Mouse (Mus musculus) Patski (cell line): ENCODE data around the gene Eif6. TPM values are rescaled to one million over a fixed set of nuclear protein-coding genes. Genes with fewer than 3 reads are reported as not detected.

Source experiments
- ATAC-seq: fragments of 100-300 bp; one replicate; pipeline ENCODE4 v1.8.0; 2021
- CTCF ChIA-PET: fragments of 350-600 bp; sonication (Branson Sonifier 250); formaldehyde crosslinking; loops from one replicate; lab custom pipeline; 2022; ENCODE audit warnings: inconsistent platforms; lab: Charles Lee
- POLR2A ChIA-PET: fragments of 350-600 bp; sonication (Branson Sonifier 250); formaldehyde crosslinking; loops from one replicate; lab custom pipeline; 2022; ENCODE audit warnings: antibody characterized with exemption, inconsistent platforms; lab: Charles Lee
- DNase-seq: peaks from one replicate; pipeline ENCODE4 v3.0.0-alpha.2; 2011; ENCODE audit warnings: low read depth, low spot score
- H3K27me3 ChIP-seq: fragments of 371-371 bp; one replicate; pipeline ENCODE4 v1.5.1; 2021
- CTCF ChIP-seq: fragments of 100-300 bp; IDR thresholded peaks from one replicate; pipeline ENCODE4 v1.5.1; 2021
- in situ Hi-C: fragments of 300-500 bp; cut with MboI; formaldehyde crosslinking; loops from 3 replicates; pipeline ENCODE4 v1.11.1; 2018; ENCODE audit warnings: low pct_unique_long_range_greater_than_20kb, mixed read lengths
- polyA plus RNA-seq: library from polyadenylated mRNA; unstranded; gene quantifications from one replicate; pipeline ENCODE4 v1.2.3, GENCODE M21; 2021

Gene Eif6
- polyA plus RNA-seq, 1 experiment from 2014 or later: 170 TPM

GRCm38 (mm10) chr2:155798613-155799012 is 28.1 kb downstream of the Eif6 start:
- DNase-seq (no peak), ATAC-seq (no peak)
- ChIA-PET CTCF (interaction anchor here (1.0 kb wide), 1 partner anchor 15 kb away, joined by 3 read pairs; no protein-coding TSS in a partner anchor), POLR2A (no interaction called here)
- in situ Hi-C loops: no loop called here
- no peaks in the 10 kb centered on the region for H3K27me3 ChIP-seq
- TF ChIP-seq CTCF: no peak

- ATAC-seq: no peak
- ChIA-PET CTCF (no interaction called here), POLR2A (no interaction called here)
- H3K27me3 ChIP-seq: peaks cover 12% of the 10 kb centered on the region
- no peak for TF ChIP-seq CTCF
- in situ Hi-C loops: no loop called here
- DNase-seq: no peak
These were observed 31.9 kb downstream of the Eif6 start for GRCm38 (mm10) chr2:155794674-155795445.

GRCm38 (mm10) chr2:155792899-155793298 is 33.8 kb downstream of the Eif6 start:
- no peak for TF ChIP-seq CTCF
- CTCF ChIA-PET: no interaction called here
- in situ Hi-C loops: no loop called here
- H3K27me3 ChIP-seq: peaks cover 19% of the 10 kb centered on the region
- ATAC-seq: no peak
- no peak for DNase-seq
- POLR2A ChIA-PET: no interaction called here

- no peak for DNase-seq
- in situ Hi-C loops: no loop called here
- H3K27me3 ChIP-seq: peaks cover 19% of the 10 kb centered on the region
- ChIA-PET POLR2A (no interaction called here), CTCF (no interaction called here)
- no peak for TF ChIP-seq CTCF
- ATAC-seq: no peak
These were observed 38.5 kb downstream of the Eif6 start for GRCm38 (mm10) chr2:155787949-155788931.

- DNase-seq (no peak), ATAC-seq (no peak)
- POLR2A ChIA-PET: no interaction called here
- CTCF ChIA-PET: no interaction called here
- in situ Hi-C loops: no loop called here
- TF ChIP-seq CTCF: no peak
- peaks cover 19% of the 10 kb centered on the region for H3K27me3 ChIP-seq
These were observed 39.8 kb downstream of the Eif6 start for GRCm38 (mm10) chr2:155786905-155787304.

GRCm38 (mm10) chr2:155784534-155784933 is 42.2 kb downstream of the Eif6 start:
- in situ Hi-C loops: no loop called here

GRCm38 (mm10) chr2:155779506-155779905 is 47.2 kb downstream of the Eif6 start:
- ChIA-PET POLR2A (no interaction called here), CTCF (no interaction called here)
- ATAC-seq: no peak

More at GRCm38 (mm10) chr2:155784534-155784933, 42.2 kb downstream of the Eif6 start:
- DNase-seq: no peak
- TF ChIP-seq CTCF: no peak
- POLR2A ChIA-PET: no interaction called here
- no peak for ATAC-seq
- peaks cover 8% of the 10 kb centered on the region for H3K27me3 ChIP-seq
- CTCF ChIA-PET: interaction anchor here (1.3 kb wide), 1 partner anchor 13 kb away, joined by 3 read pairs; no protein-coding TSS in a partner anchor

GRCm38 (mm10) chr2:155779066-155779465 is 47.7 kb downstream of the Eif6 start:
- DNase-seq (no peak), ATAC-seq (no peak)
- POLR2A ChIA-PET: no interaction called here
- peaks cover 37% of the 10 kb centered on the region for H3K27me3 ChIP-seq
- in situ Hi-C loops: no loop called here
- CTCF ChIA-PET: no interaction called here
- no peak for TF ChIP-seq CTCF

More at GRCm38 (mm10) chr2:155779506-155779905, 47.2 kb downstream of the Eif6 start:
- peaks cover 34% of the 10 kb centered on the region for H3K27me3 ChIP-seq
- DNase-seq: no peak
- TF ChIP-seq CTCF: no peak
- in situ Hi-C loops: no loop called here

GRCm38 (mm10) chr2:155778004-155778403 is 48.7 kb downstream of the Eif6 start:
- CTCF ChIA-PET: no interaction called here
- DNase-seq (no peak), ATAC-seq (no peak)
- POLR2A ChIA-PET: no interaction called here
- peaks cover 46% of the 10 kb centered on the region for H3K27me3 ChIP-seq
- no peak for TF ChIP-seq CTCF
- in situ Hi-C loops: no loop called here

- TF ChIP-seq CTCF: no peak
- in situ Hi-C loops: no loop called here
- peaks cover 46% of the 10 kb centered on the region for H3K27me3 ChIP-seq
- ChIA-PET POLR2A (no interaction called here), CTCF (no interaction called here)
- ATAC-seq (no peak), DNase-seq (no peak)
These were observed 49.1 kb downstream of the Eif6 start for GRCm38 (mm10) chr2:155777688-155777985.
